Comparison of ENCODE assay signal across 8 mouse cellular contexts in genomic region chrX:38190458-38190764, GRCm38 (mm10). TPM values are rescaled to one million over a fixed set of nuclear protein-coding genes. Genes with fewer than 3 reads are reported as not detected.
DNase-seq lines count a peak whose midpoint lies in the region; ATAC-seq and TF ChIP-seq lines count a peak whose summit lies in the region.

No protein-coding gene starts in this region.

- 0 out of 2 replicates have a peak, but pooled peaks cover 4% of the 10 kb centered on the region for H3K4me1 ChIP-seq in embryonic facial prominence, embryonic 10.5 days
- no peaks in the 10 kb centered on the region for H3K4me1 ChIP-seq in intestine, embryonic 14.5 days (replicated peaks; ENCODE audit: control insufficient read depth, insufficient read depth, low read length)

- H3K4me3 ChIP-seq in layer of hippocampus, adult 2 months: peak overlapping the region; percentile 79
- peak overlapping the region; percentile 74 for H3K4me3 ChIP-seq in embryonic facial prominence, embryonic 10.5 days
- peak overlapping the region; percentile 52 for H3K4me3 ChIP-seq in intestine, embryonic 14.5 days (ENCODE audit: low read depth, low read length)
- peak overlapping the region; percentile 56 for H3K4me3 ChIP-seq in myocyte

- H3K4me2 ChIP-seq in intestine, embryonic 14.5 days (ENCODE audit: low read length): peak overlapping the region; percentile 63
- peak overlapping the region; percentile 72 for H3K4me2 ChIP-seq in myocyte (ENCODE audit: low read depth)

- 0 out of 2 replicates have a peak, but pooled peaks have one; percentile 30 for ATAC-seq in intestine, embryonic 14.5 days (replicated peaks; ENCODE audit: low FRiP score, low TSS enrichment, low read depth)

- peak overlapping the region; percentile 71 for H3K9ac ChIP-seq in intestine, embryonic 14.5 days (ENCODE audit: low read length)

- 17% methylated on average over 3 of the region's 3 CpGs for WGBS in embryonic facial prominence, embryonic 10.5 days
- 12% methylated on average over 3 of the region's 3 CpGs for WGBS in intestine, embryonic 14.5 days

- H3K79me2 ChIP-seq in myocyte (ENCODE audit: control insufficient read depth, insufficient read depth): peaks cover 36% of the 10 kb centered on the region

- H3K27me3 ChIP-seq in embryonic facial prominence, embryonic 10.5 days (replicated peaks; ENCODE audit: low read depth, poor library complexity, severe bottlenecking): no peaks in the 10 kb centered on the region
- H3K27me3 ChIP-seq in intestine, embryonic 14.5 days (replicated peaks; ENCODE audit: control insufficient read depth, insufficient read depth, low read length): no peaks in the 10 kb centered on the region
- H3K27me3 ChIP-seq in myocyte (ENCODE audit: control insufficient read depth, insufficient read depth, insufficient read length): no peaks in the 10 kb centered on the region

- no peaks in the 10 kb centered on the region for H3K9me3 ChIP-seq in embryonic facial prominence, embryonic 10.5 days
- H3K9me3 ChIP-seq in intestine, embryonic 14.5 days (ENCODE audit: control insufficient read depth, low read length): no peaks in the 10 kb centered on the region

- peak overlapping the region; percentile 93 for H3K27ac ChIP-seq in layer of hippocampus, adult 2 months
- peak overlapping the region; percentile 92 for H3K27ac ChIP-seq in embryonic facial prominence, embryonic 10.5 days (replicated peaks)
- H3K27ac ChIP-seq in intestine, embryonic 14.5 days (ENCODE audit: low read depth): peak overlapping the region; percentile 87; the same call in 1 of the 2 replicates

- TF ChIP-seq CTCF in layer of hippocampus, adult 2 months (conservative IDR thresholded peaks at IDR 0.05): no peak

- intact Hi-C loops in left cerebral cortex, postnatal 4 days (cut with DNase I): no loop called here

- H3K36me3 ChIP-seq in embryonic facial prominence, embryonic 10.5 days (replicated peaks): peaks cover 25% of the 10 kb centered on the region
- peaks cover 13% of the 10 kb centered on the region; the same call in 1 of the 2 replicates for H3K36me3 ChIP-seq in intestine, embryonic 14.5 days (ENCODE audit: control insufficient read depth, insufficient read depth, low read length)
- H3K36me3 ChIP-seq in myocyte (ENCODE audit: control insufficient read depth, insufficient read depth): no peaks in the 10 kb centered on the region

- no peak for DNase-seq in layer of hippocampus, adult 2 months (ENCODE audit: low spot score in 2 of 2)
- no peak for DNase-seq in layer of hippocampus, adult 18-20 months (ENCODE audit: low spot score in 2 of 2)
- no peak for DNase-seq in embryonic facial prominence, embryonic 10.5 days (ENCODE audit: low spot score)
- peak; percentile 55 for DNase-seq in intestine, embryonic 14.5 days (ENCODE audit: low spot score)
- DNase-seq in thymus, postnatal 0 days (ENCODE audit: low spot score): no peak
- DNase-seq in left cerebral cortex, postnatal 4 days: no peak
- DNase-seq in cerebellum, adult 11-12 months: no peak

- no peak for TF ChIP-seq POLR2A in myocyte (IDR thresholded peaks at IDR 0.05; ENCODE audit: insufficient read length, low read depth)

- H3ac ChIP-seq in myocyte (ENCODE audit: control insufficient read depth, insufficient read length): peak overlapping the region; percentile 30

TF ChIP-seq in myocyte, 11 proteins besides CTCF, POLR2A, EP300 and RAD21:
- no peak for TF ChIP-seq SRF (IDR thresholded peaks at IDR 0.05; ENCODE audit: control insufficient read depth, insufficient read length, low read depth)
- TF ChIP-seq E2F4 (IDR thresholded peaks at IDR 0.05; ENCODE audit: insufficient read depth): no peak
- TF ChIP-seq REST (IDR thresholded peaks at IDR 0.05; ENCODE audit: insufficient read depth, insufficient read length): no peak
- no peak for TF ChIP-seq MAX (IDR thresholded peaks at IDR 0.05; ENCODE audit: low read depth)
- TF ChIP-seq CEBPB (IDR thresholded peaks at IDR 0.05; ENCODE audit: insufficient read depth, poor library complexity, severe bottlenecking): no peak
TF ChIP-seq in myocyte: peak in this region for 0.

RNA-seq across cellular contexts. Expression of gene Zbtb33, which starts 0.8 kb away (rescaled TPM):
- 10 to 100 TPM; 23.0 to 24.7 TPM for total RNA-seq in layer of hippocampus, adult 2 months (2021)
- 10 to 100 TPM; 23.7 to 24.7 TPM for total RNA-seq in layer of hippocampus, adult 18-20 months (2021)
- polyA plus RNA-seq in embryonic facial prominence, embryonic 10.5 days (2016; fragmentation: Nextera tagmentation; extraction: Ambion mirVana): 3.0 and 3.4 TPM in 2 replicates
- 5.1 and 6.2 TPM in 2 replicates for polyA plus RNA-seq in intestine, embryonic 14.5 days (2014; fragmentation: Nextera tagmentation; extraction: Ambion mirVana)
- polyA plus RNA-seq in myocyte (2012; fragmentation: generic; extraction: Trizol): 2.4 TPM
- polyA plus RNA-seq in thymus, postnatal 0 days (2015; fragmentation: Nextera tagmentation; extraction: Ambion mirVana): 3.3 and 4.0 TPM in 2 replicates
- total RNA-seq in left cerebral cortex, postnatal 4 days (2021): 10 to 100 TPM; 27.6 to 32.2 TPM
